Mouse (Mus musculus) ES-E14 (cell line): ENCODE measurements around the gene Triap1. TPM values are rescaled to one million over a fixed set of nuclear protein-coding genes. Genes with fewer than 3 reads are reported as not detected.
"Not testable (repeated sequence)": the region's sequence is repeated elsewhere in the genome, so short reads cannot be mapped to it uniquely, and the experiment has no call there.

Experiments used
- DNase-seq: peaks from one replicate; pipeline ENCODE4 v3.0.0-alpha.2; 2013; ENCODE audit warnings: low read depth, low spot score
- H3K27ac ChIP-seq: 2 replicates; pipeline ENCODE4 v1.5.1; 2012; ENCODE audit warnings: low read depth, mild to moderate bottlenecking, low read length, moderate library complexity, mixed read lengths; ENCODE audit not compliant: poor library complexity, insufficient read depth, severe bottlenecking
- H3K36me3 ChIP-seq: 2 replicates; pipeline ENCODE4 v1.6.1; 2012; ENCODE audit warnings: mild to moderate bottlenecking, low read length, moderate library complexity, mixed read lengths; ENCODE audit not compliant: control insufficient read depth, poor library complexity, insufficient read depth, severe bottlenecking
- H3K4me1 ChIP-seq, 2 experiments: fragments of 150-350 bp in 1 of 2; sonication (generic) in 1 of 2; 2 replicates each; pipeline ENCODE4 v1.6.1; 2012; ENCODE audit warnings: low read length in 2 of 2, mild to moderate bottlenecking in 1 of 2, mixed read lengths in 1 of 2; ENCODE audit not compliant: control insufficient read depth in 2 of 2, insufficient read depth in 2 of 2, poor library complexity in 1 of 2
- H3K4me3 ChIP-seq, 2 experiments: fragments of 150-350 bp in 1 of 2; sonication (generic) in 1 of 2; 2 replicates each; pipeline ENCODE4 v1.5.1; 2012; ENCODE audit warnings: low read length in 2 of 2, low read depth in 1 of 2, mild to moderate bottlenecking in 1 of 2, mixed read lengths in 1 of 2; ENCODE audit not compliant: insufficient read depth in 1 of 2, poor library complexity in 1 of 2, severe bottlenecking in 1 of 2
- H3K9ac ChIP-seq: 2 replicates; pipeline ENCODE4 v1.6.1; 2012; ENCODE audit warnings: low read depth, mild to moderate bottlenecking, low read length, mixed read lengths; ENCODE audit not compliant: poor library complexity, insufficient read depth, severe bottlenecking
- H3K9me3 ChIP-seq: fragments of 150-350 bp; sonication (generic); 2 replicates; pipeline ENCODE4 v1.6.1; 2012; ENCODE audit warnings: low read depth, mild to moderate bottlenecking, low read length; ENCODE audit not compliant: control insufficient read depth, insufficient read depth
- CHD2 ChIP-seq: IDR thresholded peaks from 2 replicates; pipeline ENCODE4 v1.6.1; 2014; ENCODE audit warnings: mild to moderate bottlenecking, low read depth, low read length, inconsistent platforms
- HCFC1 ChIP-seq: IDR thresholded peaks from 2 replicates; pipeline ENCODE4 v1.6.1; 2012; ENCODE audit warnings: low read length, inconsistent platforms, borderline replicate concordance; ENCODE audit not compliant: insufficient read depth
- MAFK ChIP-seq: IDR thresholded peaks from 2 replicates; pipeline ENCODE4 v1.6.1; 2014; ENCODE audit warnings: mild to moderate bottlenecking, low read depth, low read length, inconsistent platforms; ENCODE audit not compliant: insufficient read depth
- ZC3H11A ChIP-seq: IDR thresholded peaks from 2 replicates; pipeline ENCODE4 v1.6.1; 2012; ENCODE audit warnings: low read depth, mild to moderate bottlenecking, inconsistent platforms, low read length, borderline replicate concordance
- ZNF384 ChIP-seq: IDR thresholded peaks from 2 replicates; pipeline ENCODE4 v1.6.1; 2012; ENCODE audit warnings: low read depth, low read length, inconsistent platforms
- in situ Hi-C, 2 experiments: fragments of 600-800 bp; cut with MboI; formaldehyde crosslinking; loops; one replicate each; pipeline ENCODE4 v1.15.1; 2025; ENCODE audit warnings: low sequenced_read_pairs in 2 of 2, inconsistent platforms in 1 of 2; ENCODE audit not compliant: unreplicated experiment in 2 of 2
- total RNA-seq: library from RNA; depleted of rRNA; stranded (reverse); fragments of 300-350 nt; gene quantifications from 2 replicates; pipeline ENCODE4 v1.2.3, GENCODE M21; 2012

The Triap1 gene
- total RNA-seq, 1 experiment: 30.7 TPM

GRCm38 (mm10) chr5:115300792-115301614, 40.0 kb upstream of the Triap1 start, which contains the start of gene Dynll1:
Gene Dynll1 (minus strand): TSS chr5:115300999.
- peak within 1 kb of the TSS; percentile 89 for H3K9ac ChIP-seq
- no peaks in the 10 kb centered on the region for H3K9me3 ChIP-seq
- H3K4me3 ChIP-seq: peak within 1 kb of the TSS; percentile 94
- in situ Hi-C loops: no loop called here
- H3K36me3 ChIP-seq: peaks cover 23% of the 10 kb centered on the region
- H3K4me1 ChIP-seq: peaks cover 1 to 3% of the 10 kb centered on the region in 2 experiments; a peak in 1 of 4 replicates
- peak within 1 kb of the TSS; percentile 87 for H3K27ac ChIP-seq
- DNase-seq: peak; percentile 98
- no peak for TF ChIP-seq ZC3H11A
- TF ChIP-seq ZNF384: no peak
- TF ChIP-seq HCFC1: no peak
- peak; percentile 96 for TF ChIP-seq MAFK
- TF ChIP-seq CHD2: peak; percentile 80

GRCm38 (mm10) chr5:115301615-115302014, 39.4 kb upstream of the Triap1 start:
- TF ChIP-seq HCFC1 (no peak), CHD2 (no peak), ZC3H11A (no peak), MAFK (no peak), ZNF384 (no peak)
- Histone ChIP-seq H3K9me3 (no peaks in the 10 kb centered on the region), H3K9ac (peak overlapping the region; percentile 63), H3K4me3 (peak overlapping the region; percentile 56 to 69), H3K27ac (no peak overlapping the region), H3K36me3 (peaks cover 17% of the 10 kb centered on the region), H3K4me1 (peaks cover 1 to 3% of the 10 kb centered on the region in 2 experiments; a peak in 1 of 4 replicates)
- in situ Hi-C loops: no loop called here
- DNase-seq: no peak

DNA sequence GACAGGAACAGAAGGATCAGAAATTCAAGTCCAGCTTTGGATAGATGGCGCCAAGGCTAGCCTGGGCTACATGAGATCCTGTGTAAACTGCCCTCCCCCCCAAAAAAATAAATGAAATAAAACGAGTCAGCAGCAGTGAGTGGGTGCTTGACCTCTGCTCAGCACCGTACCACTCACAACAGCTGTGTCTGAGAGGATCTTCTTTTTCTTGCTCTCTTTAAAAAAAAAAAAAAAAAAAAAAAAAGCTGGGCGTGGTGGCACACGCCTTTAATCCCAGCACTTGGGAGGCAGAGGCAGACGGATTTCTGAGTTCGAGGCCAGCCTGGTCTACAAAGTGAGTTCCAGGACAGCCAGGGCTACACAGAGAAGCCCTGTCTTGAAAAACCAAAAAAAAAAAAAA, 38.8 kb upstream of the Triap1 start:
- H3K27ac ChIP-seq, H3K4me3 ChIP-seq, H3K4me1 ChIP-seq, in situ Hi-C loops, DNase-seq, H3K9me3 ChIP-seq, H3K9ac ChIP-seq: not testable (repeated sequence)
- 0 out of 2 replicates have a peak, but pooled peaks have one; percentile 44 for TF ChIP-seq ZNF384
- peaks cover 15% of the 10 kb centered on the region for H3K36me3 ChIP-seq

- H3K4me3 ChIP-seq: no peak overlapping the region
- no peak overlapping the region for H3K27ac ChIP-seq
- H3K4me1 ChIP-seq: peaks cover 3 to 23% of the 10 kb centered on the region in 2 experiments; a peak in 3 of 4 replicates
- no peaks in the 10 kb centered on the region for H3K36me3 ChIP-seq
- H3K9ac ChIP-seq: no peak overlapping the region
- no peak for DNase-seq
- in situ Hi-C loops: no loop called here
- no peaks in the 10 kb centered on the region for H3K9me3 ChIP-seq
- TF ChIP-seq CHD2 (no peak), HCFC1 (no peak), MAFK (no peak), ZC3H11A (no peak), ZNF384 (no peak)
Observed at GRCm38 (mm10) chr5:115312354-115312753, 28.7 kb upstream of the Triap1 start.
